Mouse (Mus musculus) monocyte, adult 5-6 weeks (primary cell): ENCODE measurements at regions not wholly inside any gene's neighbourhood (a gene's known extent, or its start where the extent isn't known, plus 50 kb on each side); places are given as distances from the start of the nearest gene placed in this dataset.
A peak's percentile ranks its signal among the peaks of the same experiment; 100 is the strongest.

Source experiments
- ATAC-seq: fragments of 153-309, 156-312 bp; replicated peaks from 2 replicates; pipeline ENCODE4 v1.8.0; 2017; ENCODE audit warnings: mild to moderate bottlenecking; ENCODE audit not compliant: low TSS enrichment, insufficient number of reproducible peaks, severe bottlenecking, poor library complexity, low FRiP score

DNA sequence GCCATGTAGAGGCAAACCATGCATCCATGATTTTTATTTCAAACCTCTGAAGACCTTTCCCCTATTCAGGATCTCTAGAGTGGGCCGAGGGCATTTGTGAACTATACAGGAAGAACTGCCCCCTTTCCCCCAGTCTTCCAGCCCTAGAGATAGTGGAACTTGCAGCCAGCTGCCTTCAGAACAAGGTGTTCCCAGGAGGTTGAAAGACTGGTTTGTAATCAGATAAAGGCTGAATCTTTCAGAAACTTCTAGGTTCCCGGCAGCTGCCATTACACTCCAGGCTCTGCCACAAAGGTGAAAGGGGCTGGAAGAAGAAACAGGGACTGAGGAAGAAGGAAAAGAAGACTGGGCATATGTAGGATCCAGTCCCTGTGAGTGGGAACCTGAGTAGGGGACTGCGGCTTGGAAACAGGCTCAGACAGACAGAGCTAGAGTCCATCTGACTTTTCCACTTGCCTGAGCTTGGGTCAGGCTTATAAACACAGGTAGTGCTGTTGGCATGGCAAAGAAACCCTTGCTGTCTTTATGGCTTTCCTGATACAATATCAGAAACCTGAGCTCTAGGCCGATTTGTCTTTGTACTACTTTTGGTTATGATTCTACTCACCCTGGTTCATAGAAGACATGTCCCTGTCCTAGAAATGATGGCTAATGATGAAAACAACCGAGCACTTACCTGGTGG is 1153.9 kb upstream of the A1bg start:
- no peak for ATAC-seq

DNA sequence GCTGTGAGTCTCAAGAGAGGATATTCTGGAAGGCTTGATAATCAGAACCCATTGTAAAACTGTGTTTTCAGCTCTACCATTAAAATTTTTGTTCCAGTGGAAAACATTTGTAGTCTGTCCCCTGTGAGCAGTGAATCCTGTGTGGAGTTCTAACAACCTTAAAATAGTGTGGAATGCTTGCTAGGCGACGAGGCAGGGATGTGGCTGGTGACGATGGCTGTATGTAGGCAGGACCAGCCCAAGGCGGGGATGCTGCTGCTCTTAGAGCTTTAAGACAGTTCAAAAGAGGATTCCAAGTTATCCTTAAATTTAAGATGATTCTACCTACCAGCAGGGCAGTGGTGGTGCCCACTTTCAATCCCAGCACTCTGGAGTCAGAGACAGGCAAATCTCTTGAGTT is 1151.9 kb upstream of the A1bg start:
- ATAC-seq = no peak

- no peak for ATAC-seq
Measured at GRCm38 (mm10) chr15:62073595-62073994, 1150.8 kb upstream of the A1bg start.

DNA sequence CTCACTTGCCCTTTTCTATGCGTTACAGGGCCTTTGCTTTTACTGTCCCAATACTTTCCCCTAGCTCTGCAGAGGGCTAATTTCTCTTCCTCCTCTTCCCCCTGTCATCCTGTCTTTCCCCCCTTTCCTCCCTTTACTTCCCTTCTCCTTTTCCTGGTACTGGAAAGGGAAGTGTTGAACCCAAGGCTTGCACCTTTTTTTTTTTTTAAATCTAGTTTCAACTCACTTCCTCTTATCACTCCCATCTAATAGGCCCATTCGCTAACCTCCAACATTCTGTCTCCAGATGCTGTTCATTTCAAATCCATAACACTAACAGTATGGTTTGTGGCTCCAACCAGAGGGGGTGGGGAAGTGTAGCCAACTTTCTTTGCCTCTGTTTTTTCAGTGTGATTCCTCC is 1148.5 kb upstream of the A1bg start:
- ATAC-seq = no peak

DNA sequence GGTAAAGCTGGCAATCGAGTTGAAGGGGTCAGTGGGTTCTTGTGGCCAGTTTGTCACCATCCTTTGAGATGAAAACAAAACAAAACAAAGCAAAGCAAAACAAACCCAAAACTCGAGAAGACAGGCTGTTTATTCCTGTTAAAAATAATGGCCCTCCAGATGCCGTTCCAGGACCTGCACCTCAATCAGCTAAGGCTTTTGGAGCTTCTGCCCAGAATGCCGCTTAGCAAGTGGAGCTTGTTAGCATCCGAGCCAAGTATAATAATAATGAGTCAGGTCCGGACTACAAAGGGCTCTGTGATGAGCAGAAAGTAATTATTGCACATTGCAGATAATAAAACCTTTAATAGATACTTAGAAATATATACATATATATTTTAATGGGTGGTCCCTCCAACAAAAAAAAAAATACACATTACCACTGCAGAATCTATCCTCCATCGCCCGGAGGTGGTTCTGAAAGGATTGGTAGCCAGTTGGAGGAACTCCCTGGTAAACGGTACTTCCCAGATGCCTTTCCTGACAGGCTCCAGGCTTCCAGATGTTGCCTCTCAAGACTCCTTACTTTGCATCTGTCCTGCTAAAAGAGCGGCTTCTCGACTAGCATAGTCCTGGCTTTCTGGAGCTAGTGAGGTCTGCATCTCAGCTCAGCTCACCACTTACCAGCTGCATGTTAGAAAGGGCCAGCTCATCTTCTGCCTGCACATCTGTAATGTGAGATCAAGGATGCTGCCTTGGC is 1145.8 kb upstream of the A1bg start:
- no peak for ATAC-seq

DNA sequence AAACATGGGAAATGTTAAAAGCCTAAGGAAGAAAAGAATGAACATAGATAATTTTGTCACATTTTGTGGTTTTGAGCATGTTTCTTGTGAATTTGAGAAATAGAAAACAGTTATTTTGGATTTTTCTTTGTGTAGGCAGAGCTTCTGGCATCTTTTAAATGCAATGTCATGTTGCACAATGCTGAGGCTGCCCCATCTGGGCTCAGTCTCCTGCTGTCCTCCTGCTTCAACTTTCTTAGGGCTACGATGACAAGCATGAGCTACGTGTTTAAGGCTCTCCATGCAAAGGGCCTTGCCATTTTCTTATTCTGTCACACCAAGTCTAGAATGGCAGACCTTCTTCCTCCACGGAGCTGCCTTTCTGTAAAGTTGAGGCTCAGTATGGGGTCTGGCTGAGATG is 1141.6 kb upstream of the A1bg start:
- ATAC-seq = no peak

GRCm38 (mm10) chr15:62057449-62057848 is 1134.6 kb upstream of the A1bg start:
- no peak for ATAC-seq

- ATAC-seq = no peak
Measured at GRCm38 (mm10) chr15:62056889-62057288, 1134.1 kb upstream of the A1bg start.

DNA sequence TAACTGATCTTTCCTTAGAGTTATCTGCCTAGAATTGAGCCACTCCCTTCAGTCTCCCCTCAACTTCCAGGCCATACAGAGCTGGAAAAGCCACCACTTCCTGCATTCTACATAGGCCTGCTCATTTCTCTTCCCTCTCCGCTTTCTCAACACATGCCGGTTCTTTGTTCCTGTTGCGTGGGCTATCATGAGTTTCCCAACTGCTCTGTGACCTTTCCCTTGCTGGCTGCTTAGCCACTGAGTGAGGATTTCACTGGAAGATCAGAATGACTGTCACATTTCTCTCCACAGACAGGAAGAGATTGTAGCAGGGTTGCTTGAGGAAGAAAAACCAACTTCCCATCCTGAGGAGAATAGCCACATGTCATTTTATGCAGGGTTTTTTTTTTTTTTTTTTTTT is 1133.6 kb upstream of the A1bg start:
- ATAC-seq = peak; percentile 84

DNA sequence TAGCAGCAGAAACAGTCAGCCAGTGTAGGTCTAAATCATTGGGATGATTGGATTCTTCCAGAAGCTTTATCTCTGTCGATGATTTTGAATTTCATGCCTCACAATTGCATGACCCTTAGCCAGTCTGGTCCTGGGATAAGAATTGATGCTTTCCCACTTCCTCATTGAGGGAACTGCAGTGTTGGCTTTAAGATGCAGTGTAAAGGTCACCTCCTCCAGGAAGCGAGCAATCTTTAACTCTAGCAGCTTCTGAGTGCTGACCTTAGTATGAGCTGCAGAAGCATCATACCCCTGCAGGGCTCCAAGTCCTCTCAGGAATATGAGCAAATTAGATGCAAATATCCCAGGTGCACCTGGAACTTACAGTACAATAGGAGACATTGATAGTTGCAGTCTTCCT is 1132.2 kb upstream of the A1bg start:
- no peak for ATAC-seq

- no peak for ATAC-seq
Measured at GRCm38 (mm10) chr15:62053420-62054239, 1130.8 kb upstream of the A1bg start.

DNA sequence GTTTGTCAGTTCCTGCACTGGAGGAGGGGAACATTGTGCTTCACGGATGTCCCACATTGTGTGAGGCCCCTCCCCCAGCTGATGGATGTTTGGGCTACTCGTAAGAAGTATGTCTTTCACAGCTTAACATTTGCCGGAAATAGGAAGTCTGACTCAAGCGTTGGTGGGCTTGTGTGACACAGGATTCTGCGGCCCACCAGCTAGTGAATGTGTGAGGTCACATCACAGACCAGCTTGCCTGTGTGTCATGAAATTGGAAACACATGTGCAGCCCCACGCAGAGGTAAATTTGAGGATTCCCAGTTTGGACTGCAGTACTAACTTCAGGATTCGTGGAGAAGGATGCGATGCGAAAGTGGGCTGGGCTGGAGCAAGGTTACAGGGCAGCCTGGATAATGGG is 1126.6 kb upstream of the A1bg start:
- ATAC-seq = no peak

DNA sequence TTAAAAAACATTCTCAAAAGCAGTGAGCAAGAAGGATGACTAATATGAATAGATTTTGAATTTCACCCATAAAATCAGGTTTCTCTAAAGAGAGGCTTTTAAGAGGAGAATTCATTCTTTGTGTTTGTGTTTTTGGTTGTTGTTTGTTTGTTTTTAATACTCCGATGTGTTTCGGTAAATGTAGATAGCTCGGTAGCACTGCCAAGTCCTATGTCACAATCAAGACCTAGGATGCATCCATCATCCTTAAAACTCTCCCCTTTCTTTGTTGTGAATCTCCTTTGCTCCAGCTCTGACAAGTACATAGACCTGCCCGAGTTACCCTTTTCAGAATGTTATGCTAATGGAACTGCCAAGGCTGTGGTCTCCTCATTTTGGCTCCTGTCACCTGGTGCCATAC is 1126.2 kb upstream of the A1bg start:
- no peak for ATAC-seq

DNA sequence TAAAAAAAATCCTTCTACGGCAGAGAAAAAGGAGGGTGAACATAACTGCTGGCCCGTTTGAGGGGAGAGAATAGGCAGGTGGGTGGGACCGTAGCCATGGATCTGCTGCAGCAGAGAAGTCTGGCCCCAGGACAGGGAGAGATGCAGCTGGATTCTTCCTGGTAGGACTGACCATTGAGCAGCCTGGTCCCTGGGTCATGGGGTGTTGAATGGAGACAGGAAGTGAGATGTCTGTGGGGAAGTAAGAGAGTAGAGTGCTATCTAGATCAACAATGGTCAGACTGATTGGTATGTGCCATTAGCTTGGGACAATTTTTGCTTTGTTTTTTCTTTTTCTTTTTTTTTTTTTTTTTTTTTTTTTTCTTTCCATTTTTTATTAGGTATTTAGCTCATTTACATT is 1123.5 kb upstream of the A1bg start:
- 0 out of 2 replicates have a peak, but pooled peaks have one; percentile 31 for ATAC-seq

DNA sequence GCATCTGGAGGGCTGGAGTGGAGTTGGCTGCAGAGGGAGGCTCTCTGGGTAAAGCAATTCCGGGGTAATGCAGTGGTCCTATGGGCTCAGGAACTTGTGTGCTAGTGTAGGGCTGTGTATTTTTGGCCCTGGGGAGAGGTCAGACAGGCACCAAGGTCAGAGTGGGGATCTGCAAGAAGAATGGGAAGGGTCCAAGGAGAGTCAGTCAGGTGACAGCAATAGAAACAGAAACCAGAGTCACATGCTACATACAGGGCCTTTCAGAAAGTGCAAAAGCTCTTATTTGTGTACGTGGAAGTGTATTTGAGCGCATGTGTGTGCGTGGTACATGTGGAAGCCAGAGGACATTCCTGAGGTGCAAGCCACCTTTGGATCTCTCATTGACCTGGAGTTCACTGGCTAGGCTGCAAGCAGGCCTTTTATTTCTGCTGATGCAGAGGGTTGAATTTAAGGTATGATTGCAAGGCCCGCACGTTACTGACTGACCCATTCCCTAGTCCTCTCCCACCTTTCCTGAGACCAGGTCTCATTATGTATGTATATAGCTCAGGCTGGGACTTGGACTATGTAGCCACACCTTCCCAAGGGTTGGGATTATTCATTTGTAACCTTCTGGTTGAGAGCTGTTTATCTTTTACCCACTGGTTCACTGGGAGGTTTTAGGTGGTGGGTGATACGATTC is 1122.0 kb upstream of the A1bg start:
- no peak for ATAC-seq

DNA sequence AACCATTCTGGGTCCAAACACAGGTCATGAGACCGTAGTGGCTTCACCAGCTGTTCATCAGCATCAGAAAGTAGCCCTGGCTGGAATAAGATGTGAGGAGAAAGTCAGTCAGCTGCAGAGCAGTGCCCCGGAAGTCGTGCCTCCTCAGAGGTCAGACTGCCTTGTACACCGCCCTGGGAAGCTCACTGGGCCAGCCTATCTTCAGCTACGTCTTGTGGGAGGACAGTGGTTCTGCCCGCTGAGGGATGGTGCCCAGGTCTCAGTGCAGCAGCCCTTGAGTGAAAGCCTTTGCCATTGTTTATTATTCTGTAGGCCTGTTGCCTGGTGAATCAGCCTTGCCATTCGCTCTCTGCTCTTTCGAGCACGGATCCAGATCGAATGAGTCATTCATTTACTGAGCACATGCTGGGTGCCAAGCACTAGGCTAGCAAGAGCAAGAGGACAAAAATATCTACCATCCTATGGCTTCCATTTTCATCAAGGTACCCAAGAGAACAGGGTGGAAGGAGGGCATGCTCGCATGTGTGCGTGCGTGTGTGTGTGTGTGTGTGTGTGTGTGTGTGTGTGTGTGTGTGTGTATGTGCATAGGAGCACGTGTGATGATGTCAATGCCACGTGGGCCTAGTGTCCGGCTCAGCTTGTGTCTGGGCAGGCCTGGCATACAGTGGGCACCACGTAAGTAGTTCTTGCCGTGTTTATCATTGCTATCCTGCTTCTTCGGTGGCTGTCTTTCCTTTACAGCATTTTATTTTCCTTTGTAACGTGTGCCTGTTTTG is 1121.0 kb upstream of the A1bg start:
- ATAC-seq = no peak

DNA sequence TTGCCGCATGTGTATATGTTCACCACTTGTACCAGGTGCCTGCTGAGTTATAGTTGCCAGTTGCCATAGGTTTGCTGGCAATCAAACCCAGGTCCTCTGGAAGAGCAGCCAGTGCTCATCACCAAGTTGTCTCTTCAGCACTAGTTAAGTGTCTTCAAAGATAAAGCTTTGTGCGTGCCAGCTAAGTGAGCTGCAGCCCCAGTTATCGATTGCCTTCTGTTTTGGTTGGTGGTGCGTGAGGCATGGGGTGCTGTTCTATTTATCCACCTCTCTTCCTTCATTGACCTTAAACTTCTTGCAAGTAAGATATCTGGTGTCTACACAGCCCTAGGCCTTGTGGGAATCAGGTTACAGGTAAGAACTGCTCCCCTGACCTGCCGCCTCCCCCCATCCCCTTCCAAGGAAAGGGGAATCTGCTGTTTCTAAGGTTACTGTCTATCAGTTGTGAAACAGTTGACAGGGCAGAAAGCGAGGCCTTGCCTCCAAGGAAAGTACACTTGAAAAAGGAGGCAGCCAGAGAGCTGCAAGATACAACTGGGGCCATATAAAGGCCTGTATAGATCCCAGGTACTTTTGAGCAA is 1120.2 kb upstream of the A1bg start:
- no peak for ATAC-seq
